Mouse (Mus musculus): Measurements from ENCODE around the gene Prss35.

Gene Prss35

DNA sequence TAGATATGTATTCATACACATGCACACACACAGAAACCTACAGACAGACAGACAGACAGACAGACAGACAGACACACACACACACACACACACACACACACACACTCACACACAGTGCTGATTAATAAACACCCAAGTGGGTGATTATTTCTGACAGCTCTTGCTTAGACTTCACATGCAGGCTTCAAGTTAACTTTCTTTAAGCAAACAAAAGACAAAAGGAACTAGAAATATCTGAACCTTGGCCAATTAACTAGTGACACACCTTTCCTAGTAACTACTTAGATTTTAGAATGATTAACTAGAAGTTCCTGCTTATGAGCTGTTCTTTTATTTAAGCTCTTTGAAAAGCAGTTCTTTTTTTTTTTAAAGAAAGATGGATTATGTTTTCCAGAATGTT is 9.1 kb upstream of the Prss35 start:
- DNase-seq (ENCODE audit: low spot score): no peak

DNA sequence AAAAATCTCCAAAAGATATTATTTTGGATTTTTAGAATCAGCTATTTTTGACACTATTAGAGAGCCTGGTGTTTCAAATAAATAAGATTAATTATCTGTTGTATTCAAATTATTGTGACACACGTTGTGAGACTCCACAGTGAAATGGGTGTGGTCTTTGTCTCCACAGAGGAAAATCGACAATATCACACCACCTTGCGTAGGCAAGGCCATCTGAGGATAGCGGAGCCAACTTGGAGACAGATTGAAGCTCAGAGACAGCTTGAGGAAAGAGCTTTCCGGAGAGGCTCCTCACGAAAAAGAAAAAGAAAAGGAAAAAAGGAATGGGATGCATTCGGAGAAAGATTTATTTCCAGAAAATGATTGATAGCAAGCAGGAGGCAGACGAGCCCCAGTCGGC is 8.7 kb upstream of the Prss35 start:
- no peak for DNase-seq (ENCODE audit: low spot score)

DNA sequence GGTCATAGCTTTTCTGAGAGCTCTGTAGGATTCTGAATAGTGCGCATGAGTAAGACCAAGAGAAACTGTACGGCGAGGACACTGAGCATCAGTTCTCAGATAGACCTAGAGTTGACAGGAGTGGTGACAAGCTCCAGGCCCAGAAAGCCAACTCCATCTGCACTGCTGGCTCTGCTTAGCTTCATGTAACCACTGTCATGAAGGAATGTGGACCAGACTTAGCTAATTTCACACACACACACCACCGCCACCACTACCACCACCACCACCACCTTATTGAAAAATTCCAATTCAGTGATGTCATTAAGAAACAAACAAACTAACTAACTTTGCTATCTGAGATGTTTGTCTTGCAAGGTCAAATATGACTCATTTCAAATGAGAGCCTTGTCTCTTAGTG is 6.5 kb upstream of the Prss35 start:
- DNase-seq (ENCODE audit: low spot score): no peak

DNA sequence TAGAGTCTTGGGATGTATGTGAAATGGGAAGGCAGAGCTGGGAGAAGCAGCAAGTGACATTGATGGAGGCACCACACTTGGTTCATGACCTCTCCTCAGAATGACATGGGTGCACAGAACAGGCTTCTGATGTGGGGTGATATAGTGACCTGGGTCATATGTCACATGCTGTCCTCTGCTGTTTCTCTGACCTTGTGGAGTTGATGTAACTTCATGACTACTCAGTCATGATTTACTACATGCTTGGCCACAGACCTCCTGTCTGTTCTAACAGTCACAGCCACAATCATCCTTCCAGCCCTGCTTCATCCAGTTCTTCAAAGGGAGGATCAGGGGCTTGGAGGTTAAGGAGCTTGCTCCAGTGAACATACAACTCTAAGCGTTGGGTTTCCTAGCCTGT is 5.4 kb upstream of the Prss35 start:
- DNase-seq (ENCODE audit: low spot score): no peak

DNA sequence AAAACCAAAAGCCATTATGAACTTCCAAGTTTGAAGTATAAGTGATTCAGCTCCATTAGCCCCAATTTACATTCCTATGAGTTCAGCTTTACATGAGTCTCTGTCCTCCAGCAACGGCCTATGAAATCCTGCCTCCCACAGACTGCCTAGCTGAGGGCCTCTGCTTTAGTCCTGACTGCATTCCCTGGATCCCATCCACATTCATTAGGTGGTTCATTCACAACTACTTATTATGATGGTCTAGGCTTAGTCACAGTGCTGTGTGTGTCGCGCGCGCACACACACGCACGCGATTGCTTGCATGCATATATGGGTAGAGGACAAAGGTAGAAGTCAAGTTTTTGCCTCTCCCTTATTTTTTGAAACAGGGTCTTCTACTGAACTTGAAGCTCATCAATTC is 4.6 kb upstream of the Prss35 start:
- DNase-seq (ENCODE audit: low spot score): no peak

DNA sequence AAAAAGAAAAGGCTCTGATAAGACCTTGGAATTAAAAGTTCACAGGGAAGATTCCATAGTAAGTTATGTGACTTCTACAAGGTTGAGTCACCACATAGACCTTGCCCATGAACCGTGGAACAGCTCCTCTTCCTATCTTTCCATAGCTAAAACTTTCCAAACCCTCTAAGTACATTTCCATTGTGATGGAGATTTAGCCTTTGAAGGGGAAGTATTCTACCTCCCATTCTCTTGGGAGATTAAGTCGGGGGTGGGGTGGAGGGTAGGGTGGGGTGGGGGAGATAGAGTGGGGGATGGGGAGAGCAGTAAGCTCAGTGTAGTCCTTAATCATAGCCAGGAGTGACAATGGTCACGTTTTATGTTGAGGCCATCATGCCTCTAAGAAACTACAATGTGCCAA is 3.5 kb upstream of the Prss35 start:
- DNase-seq (ENCODE audit: low spot score): no peak

DNA sequence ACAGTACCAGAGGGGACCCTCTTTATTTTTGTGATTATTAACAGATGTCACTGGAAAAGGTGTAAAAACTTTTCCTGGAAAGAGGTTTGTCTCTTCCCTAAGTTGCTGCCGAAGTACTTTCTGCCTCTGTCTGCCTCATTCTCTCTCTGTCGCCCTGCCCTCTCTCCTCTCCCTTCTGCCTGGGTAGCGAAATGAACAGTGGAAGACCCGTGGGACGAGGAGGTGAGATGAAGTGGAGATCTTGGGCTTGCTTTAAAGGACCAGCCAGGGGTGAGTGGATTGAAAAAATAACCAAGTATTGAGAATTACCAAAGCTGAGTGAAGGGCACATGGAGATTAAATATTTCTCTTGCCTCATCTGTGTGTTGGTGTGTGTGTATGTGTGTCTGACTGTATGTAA is 592 bp downstream of the Prss35 start:
- DNase-seq (ENCODE audit: low spot score): no peak

DNA sequence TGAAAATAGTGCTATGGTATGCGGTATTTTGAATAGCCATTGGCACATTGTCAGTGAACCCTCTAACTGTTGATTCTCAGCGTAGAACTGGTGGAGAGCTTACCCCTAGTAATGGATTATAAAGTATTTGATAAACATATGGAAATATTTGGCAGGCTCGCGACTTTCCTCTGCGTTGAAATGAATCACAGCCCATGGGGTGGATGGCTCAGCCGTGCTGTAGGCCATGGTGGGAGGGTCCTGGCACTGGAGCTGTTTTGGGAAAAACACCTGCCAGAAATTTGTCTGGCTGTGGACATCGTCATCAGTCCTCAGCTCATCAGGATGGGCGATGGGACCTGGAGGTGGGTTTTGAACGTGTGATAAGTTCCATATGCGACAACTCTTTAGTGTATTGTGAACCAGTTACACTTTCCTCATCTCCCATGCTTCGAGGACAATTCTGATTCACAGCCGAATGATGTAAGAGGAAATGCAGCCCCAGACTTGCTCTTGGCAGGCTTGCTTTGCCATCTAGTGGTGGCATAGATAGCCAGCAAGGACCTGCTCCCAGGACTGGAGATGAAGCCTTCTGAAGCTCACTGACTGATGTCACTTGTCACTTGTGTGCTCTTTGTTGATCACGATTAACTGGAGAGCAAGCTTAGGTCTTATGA is 2.6 kb downstream of the Prss35 start:
- DNase-seq (ENCODE audit: low spot score): peak; percentile 46

DNA sequence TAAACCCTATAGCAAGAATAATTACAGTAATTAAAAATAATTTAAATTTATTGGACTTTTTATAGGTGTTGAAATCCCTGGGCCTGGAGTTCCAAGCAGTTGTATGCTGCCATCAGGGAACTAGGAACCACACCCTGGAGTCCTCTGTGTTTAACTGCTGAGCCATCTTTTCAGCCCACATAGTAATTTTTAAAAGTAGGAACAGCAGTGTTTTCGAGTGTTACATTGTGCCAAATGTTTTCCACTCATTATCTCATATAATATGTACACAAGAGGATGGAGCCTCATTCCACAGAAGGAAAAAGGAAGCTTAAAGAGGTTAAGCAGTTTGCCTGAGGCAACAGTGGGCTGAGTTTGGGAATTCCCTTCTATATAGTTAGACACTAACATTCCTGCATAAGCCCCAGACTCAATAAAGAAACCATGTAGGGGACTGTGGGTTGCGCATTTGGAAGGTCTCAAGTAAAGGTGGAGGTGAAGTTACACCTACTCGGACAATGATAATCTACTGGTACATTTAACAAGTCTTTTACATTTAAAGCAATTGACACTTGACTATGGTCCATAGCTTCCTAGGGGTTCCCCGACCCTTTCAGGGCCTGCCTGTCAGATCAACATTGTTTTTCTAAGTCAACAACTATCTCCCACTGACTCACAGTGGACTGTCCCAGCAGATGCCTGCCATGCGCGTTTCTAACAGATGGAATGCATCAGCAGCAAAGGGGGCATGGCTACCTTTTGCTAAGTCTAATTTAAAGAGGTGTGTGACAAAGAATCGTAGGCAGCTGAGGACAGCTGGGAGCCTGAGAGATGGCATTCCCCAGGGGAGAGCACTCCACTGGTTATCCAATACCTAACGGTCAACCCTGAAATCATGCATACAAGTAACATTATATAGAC is 19.3 kb downstream of the Prss35 start:
- no peak for DNase-seq (ENCODE audit: low spot score)

DNA sequence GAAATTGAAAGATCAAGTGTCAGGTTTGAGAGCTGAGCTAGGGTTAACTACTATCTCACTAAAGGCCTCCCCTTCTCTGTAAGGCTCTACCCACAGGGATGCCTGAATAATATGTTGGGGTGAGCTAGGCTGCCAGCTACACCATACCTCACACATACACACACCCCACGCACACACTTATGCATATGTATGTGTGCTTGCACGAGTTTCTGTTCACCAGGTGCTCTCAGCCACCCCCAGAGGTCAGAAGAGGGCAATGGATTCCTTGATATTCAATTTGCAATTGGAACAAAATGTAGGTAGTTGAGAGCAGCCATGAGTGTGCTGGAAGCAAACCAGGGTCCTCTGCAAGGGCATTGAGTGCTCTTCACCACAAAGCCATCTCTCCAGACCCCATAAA is 20.6 kb downstream of the Prss35 start:
- no peak for DNase-seq (ENCODE audit: low spot score)

DNA sequence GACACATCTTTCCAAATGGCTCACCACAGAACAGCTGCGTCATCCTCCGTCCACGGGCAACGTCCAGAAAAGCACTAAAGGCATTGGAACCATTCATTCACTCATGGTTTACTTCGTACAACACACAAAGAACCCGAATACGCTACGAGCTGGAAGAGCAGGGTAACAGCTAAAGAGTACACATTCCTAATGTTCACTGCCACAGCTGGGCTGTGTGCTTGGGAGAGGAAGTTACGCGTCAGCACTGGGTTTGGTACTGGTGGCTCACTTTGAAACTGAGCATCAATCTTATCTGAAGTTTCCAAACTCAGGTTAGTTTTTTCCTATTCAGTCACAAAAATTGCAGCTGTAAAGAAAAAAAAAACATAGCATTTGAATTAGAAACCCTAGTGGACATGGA is 23.5 kb downstream of the Prss35 start:
- DNase-seq (ENCODE audit: low spot score): no peak

DNA sequence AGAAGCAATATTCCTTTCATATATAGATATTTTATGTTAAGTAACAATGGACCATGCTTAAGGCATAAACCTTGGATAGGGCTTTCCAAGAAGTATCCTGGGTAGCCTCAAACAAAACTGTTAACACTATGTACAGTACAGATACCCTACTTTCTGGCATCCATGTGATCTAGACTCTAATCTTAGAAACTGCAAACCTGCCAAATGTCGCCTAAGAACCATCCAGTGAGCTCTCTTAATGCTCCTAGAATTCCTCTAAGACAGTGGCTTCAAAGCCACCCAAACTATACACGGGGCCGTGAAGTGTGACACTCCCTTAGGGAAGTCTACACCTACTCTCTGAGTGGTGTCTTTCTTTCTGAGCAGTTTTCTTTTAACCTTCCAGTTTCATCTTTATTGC is 29.4 kb downstream of the Prss35 start:
- DNase-seq (ENCODE audit: low spot score): no peak

DNA sequence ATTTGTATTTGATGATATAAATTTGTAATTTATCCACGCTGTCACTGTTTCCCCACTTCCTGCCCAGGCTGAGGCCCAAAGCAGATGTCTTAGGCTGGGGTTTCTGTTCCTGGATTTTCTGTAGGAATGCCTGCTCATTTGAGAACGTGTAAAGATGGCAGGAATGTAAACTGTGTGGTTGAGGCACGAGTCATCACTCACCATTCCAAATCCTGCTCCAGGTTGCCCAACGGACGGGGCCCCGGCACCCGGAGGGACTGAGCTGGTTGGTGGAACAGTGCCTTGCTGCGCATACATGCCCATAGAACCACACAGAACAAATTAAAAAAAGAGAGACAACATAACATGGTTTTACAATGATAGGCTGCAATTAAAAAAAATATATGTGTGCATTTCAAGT is 30.5 kb downstream of the Prss35 start:
- no peak for DNase-seq (ENCODE audit: low spot score)

DNA sequence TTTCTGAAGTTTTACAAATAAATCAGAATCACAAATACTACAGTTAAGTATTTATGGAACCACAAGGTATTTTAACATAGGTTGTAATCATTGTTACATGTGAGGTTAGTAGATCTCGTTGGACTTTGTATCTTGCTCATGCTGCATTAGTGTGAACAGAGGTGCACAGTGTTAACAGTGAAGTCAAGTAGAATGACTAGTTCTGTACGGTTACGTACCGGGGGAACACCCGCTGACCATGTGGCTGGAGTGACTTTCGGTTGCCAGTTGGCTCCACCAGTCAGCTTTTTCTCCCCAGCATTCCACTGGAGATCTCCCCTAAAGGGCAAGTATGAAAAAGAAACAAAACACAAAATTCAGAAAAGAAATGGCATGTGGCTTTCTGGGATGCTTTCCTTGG is 31.9 kb downstream of the Prss35 start:
- DNase-seq (ENCODE audit: low spot score): no peak

DNA sequence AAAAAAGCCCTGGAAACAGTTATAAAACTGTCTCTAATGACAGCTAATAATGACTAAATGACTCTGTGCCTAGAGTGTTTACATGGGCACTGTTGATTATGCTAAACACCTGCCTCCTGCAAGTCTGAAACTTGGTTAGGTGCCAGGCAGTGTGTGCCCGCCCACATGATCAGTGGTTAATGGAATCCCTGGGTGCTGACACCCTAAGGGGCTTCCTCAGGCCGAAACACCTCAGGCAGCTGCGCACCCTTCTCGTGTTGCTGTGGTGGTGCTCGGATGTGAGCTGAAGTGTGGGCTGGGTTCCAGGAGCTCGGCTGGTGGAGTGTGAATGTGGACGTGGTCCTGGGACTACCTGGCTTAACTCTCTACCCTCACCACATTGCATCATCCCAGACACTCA is 33.9 kb downstream of the Prss35 start:
- no peak for DNase-seq (ENCODE audit: low spot score)

DNA sequence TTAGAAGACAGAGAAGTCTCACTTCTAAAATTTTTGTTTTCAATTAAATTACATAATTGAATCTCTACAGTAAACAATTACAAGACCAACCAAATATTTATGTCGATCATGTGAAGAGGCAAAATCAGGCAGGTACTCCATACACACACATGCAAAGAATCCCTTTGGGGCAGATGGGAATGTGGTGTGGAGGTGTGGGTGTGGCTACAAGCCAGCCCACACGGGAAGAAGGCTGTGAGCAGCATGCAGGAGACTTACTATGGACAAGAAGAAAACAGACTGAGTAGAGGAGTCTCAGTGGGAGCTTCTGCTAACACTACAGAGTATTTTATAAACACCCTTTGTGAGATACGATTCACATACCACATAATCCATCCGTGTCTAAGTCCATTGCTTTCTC is 34.8 kb downstream of the Prss35 start:
- DNase-seq (ENCODE audit: low spot score): no peak

DNA sequence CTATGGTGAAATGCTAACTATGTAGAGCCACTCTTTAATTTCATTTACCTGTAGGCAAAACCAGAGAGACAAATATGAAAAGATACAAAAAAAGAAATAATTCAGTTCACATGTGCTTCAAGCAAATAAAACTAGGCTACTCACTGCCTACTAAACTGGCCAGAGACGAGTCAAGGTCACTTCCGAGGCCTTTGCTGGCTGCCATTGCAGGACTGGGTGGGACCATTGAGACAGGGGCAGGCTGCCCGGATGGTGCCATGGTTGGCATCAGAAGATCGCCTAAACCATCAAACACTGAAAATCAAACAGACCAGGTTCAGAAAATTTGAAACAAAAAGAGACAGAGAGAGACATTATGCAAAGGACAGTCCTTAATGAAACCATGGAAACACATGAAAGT is 38.0 kb downstream of the Prss35 start:
- DNase-seq (ENCODE audit: low spot score): no peak

DNA sequence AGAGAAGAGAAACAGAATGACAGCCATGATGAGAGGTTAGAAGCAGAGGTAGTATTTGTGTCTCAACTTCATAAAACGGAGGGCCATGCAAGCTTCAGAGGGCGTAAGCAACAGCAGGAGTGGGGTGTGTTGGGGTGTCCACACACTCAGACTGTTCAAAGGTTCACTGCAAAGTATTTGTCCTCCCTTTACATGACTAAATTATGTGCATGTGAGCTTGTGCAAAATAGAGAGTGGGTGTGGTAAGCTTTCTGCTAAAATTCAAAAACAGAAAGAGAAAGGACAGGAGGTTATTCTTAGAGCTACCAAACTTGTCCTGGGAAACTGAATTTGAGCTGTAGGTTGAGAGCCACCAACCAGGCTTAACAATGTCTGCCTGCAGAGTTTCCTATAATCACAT is 39.4 kb downstream of the Prss35 start:
- DNase-seq (ENCODE audit: low spot score): no peak

DNA sequence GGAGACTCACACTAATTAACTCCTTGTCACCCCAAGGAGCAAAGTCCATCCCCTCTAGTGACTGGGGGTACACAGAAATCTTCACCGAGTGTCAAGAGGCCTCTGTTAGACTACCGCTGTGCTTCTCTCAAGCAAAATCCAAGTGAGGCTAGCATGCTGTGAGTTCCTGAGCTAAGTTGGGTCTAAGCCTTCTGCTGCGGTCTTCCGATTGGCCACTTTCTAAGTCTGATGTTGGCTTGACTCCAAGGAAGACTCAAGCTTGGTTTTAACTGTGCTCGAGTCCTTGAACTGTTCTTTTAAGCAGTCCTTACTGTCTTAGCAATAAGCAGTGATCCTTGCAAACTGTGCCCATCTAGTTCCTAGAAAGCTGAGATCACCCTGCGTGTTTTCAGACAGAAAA is 45.7 kb downstream of the Prss35 start:
- no peak for DNase-seq (ENCODE audit: low spot score)

DNA sequence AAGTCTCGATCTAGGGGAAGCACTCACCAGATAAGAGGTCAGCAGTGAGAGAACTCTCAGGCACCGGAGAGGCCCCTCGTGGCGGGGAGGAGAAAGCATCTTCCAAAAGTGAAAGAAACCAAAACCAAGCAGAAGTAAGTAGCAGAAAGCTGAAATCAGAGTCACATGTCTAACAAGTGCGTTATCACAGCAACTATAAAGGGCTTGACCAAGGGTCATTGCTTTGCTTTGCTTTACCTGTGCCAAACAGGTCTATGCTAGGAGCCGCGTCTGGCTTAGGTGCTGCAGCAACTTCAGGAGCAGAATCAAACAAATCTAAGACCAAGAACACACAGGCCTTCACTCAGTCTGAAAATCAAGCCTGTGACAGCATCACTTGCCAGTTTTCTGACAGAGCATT is 48.5 kb downstream of the Prss35 start:
- no peak for DNase-seq (ENCODE audit: low spot score)

DNA sequence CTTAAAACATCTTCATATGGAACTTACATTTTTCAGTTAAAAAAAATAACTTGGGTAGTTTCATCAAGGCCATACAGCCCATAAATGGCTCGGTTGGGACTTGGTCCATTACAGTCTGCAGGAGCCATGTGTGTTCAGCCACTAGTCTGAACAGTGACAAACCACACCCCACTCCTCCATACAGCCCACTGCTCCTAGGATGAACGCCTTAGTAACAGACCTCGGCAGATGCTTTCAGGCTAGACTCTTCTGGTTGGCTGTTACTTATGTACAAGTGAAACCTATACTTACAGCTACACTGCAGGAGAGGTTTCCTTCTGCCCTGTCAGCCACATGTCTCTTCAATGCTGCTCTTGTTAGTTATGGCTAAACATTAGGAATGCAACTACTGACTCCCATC is 51.8 kb downstream of the Prss35 start:
- DNase-seq (ENCODE audit: low spot score): no peak

DNA sequence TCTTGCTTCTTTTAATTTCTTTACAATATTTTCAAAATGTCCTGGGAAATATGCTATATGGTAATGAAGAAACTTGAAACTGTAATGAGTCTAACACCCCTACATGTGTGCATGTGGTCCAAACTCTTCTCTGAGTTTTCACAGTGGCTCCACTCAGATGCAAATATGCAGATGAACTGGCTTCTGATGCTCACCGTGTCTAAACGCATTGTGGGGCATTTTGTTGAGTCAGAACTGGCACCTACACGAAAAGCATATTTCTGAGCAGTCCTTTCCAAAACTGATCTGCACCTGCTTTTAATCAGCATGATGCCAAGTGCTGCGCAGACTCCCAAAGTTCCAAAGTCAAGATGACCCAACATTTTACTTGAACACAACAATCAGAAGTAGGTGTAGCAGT is 54.1 kb downstream of the Prss35 start:
- DNase-seq (ENCODE audit: low spot score): no peak

DNA sequence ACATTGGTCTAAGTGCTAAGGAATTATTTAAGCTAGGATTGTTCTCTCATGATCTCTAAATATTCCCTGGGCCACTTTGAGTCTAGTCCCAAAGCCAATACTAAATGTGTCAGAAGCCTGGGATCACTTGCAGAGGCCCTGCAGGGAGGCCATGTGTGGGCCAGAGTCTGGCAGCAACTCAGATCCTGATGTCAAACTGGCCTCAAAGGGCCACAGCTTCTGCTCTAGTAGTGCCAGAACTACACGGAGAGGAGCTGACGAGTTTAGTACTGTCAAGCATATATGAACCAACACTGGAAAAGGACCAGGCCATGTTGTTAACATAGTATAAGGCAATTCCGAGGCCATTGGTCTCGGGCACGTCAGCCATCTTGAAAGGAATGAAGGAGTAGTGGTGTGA is 54.7 kb downstream of the Prss35 start:
- no peak for DNase-seq (ENCODE audit: low spot score)

DNA sequence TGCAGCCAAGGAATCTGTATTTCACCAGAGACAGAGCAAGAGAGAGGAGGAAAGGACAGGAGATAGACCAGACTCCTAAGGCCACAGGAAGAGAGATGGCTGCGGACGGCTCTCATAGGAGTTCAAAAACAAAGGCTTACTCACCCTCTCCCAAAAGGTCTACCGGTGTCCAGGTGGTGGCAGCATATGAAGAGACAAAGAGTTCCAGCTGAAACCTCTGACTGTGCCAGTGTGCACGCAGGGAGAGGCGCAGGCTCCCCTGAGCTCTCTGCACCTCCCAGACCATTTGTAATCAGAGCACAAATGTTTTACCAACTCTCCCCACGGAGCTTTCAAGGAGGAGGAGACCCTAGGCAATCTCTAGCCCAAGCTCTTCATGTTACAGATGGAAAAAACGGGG is 55.2 kb downstream of the Prss35 start:
- no peak for DNase-seq (ENCODE audit: low spot score)
